Mouse (Mus musculus) left cerebral cortex, postnatal 10 days (tissue): ENCODE results near the gene Vkorc1. TPM values are rescaled to one million over a fixed set of nuclear protein-coding genes. Genes with fewer than 3 reads are reported as not detected.

Experiments used
- DNase-seq, 2 experiments: peaks; one replicate each; pipeline ENCODE4 v3.0.0; 2021 to 2022; ENCODE audit warnings: low spot score in 2 of 2, mixed read lengths in 1 of 2; ENCODE audit errors: extremely low spot score in 1 of 2
- intact Hi-C: fragments of 180-260 bp; cut with DNase I; formaldehyde crosslinking; loops from one replicate; pipeline ENCODE4 v1.15.1; 2025
- total RNA-seq, 2 experiments: library from RNA; stranded (reverse); gene quantifications; 2 replicates each; pipeline ENCODE4 v1.2.3; 2021

The Vkorc1 gene
- total RNA-seq, 2 experiments from 2014 or later: 23.9 to 24.6 TPM

GRCm38 (mm10) chr7:127887191-127887590, 8.2 kb downstream of the Vkorc1 start:
- intact Hi-C loops: no loop called here

GRCm38 (mm10) chr7:127886551-127886950, 8.9 kb downstream of the Vkorc1 start:
- DNase-seq: no peak
- intact Hi-C loops: no loop called here

More at GRCm38 (mm10) chr7:127887191-127887590, 8.2 kb downstream of the Vkorc1 start:
- no peak for DNase-seq

GRCm38 (mm10) chr7:127885951-127886350, 9.5 kb downstream of the Vkorc1 start:
- peak in 1 of 2 experiments; percentile 58 for DNase-seq
- intact Hi-C loops: no loop called here

GRCm38 (mm10) chr7:127880431-127880830, 15.0 kb downstream of the Vkorc1 start:
- DNase-seq: no peak
- intact Hi-C loops: no loop called here

GRCm38 (mm10) chr7:127879301-127879700, 16.1 kb downstream of the Vkorc1 start:
- intact Hi-C loops: no loop called here
- DNase-seq: no peak

GRCm38 (mm10) chr7:127876467-127877348, 18.7 kb downstream of the Vkorc1 start, which contains the start of gene Zfp668:
TSS of gene Zfp668 (minus strand) at chr7:127876828.
- DNase-seq: peak; percentile 89 to 94
- intact Hi-C loops: no loop called here

- peak; percentile 54 to 84 for DNase-seq
- intact Hi-C loops: no loop called here
These were observed 19.4 kb downstream of the Vkorc1 start, which contains the start of gene Zfp646 for GRCm38 (mm10) chr7:127876041-127876466. TSS of gene Zfp646 (plus strand) at chr7:127876221.

GRCm38 (mm10) chr7:127875627-127876001, 19.8 kb downstream of the Vkorc1 start:
- DNase-seq: peak; percentile 93 to 96
- intact Hi-C loops: no loop called here

GRCm38 (mm10) chr7:127874812-127875626, 20.4 kb downstream of the Vkorc1 start:
- intact Hi-C loops: no loop called here
- DNase-seq: peak; percentile 24 to 55

GRCm38 (mm10) chr7:127870136-127870821, 25.1 kb downstream of the Vkorc1 start:
- no peak for DNase-seq
- intact Hi-C loops: no loop called here

- peak; percentile 33 to 76 for DNase-seq
- intact Hi-C loops: no loop called here
These were observed 26.1 kb downstream of the Vkorc1 start for GRCm38 (mm10) chr7:127869149-127869810.

- intact Hi-C loops: no loop called here
- DNase-seq: no peak
These were observed 27.8 kb downstream of the Vkorc1 start for GRCm38 (mm10) chr7:127867641-127868040.

- intact Hi-C loops: no loop called here
- DNase-seq: peak in 1 of 2 experiments; percentile 22
These were observed 29.0 kb downstream of the Vkorc1 start for GRCm38 (mm10) chr7:127866434-127866833.

- intact Hi-C loops: no loop called here
- DNase-seq: no peak
These were observed 37.2 kb downstream of the Vkorc1 start for GRCm38 (mm10) chr7:127858258-127858657.

GRCm38 (mm10) chr7:127850906-127851305, 44.5 kb downstream of the Vkorc1 start:
- intact Hi-C loops: no loop called here
- DNase-seq: no peak

- DNase-seq: no peak
- intact Hi-C loops: no loop called here
These were observed 45.2 kb downstream of the Vkorc1 start for GRCm38 (mm10) chr7:127849973-127850875.
